Mouse (Mus musculus): ENCODE data around the gene Aldh4a1.

GRCm38 (mm10) chr4:139606732-139607131 lies 15.9 kb upstream of the Aldh4a1 start:
- TF ChIP-seq POLR2A (IDR thresholded peaks at IDR 0.05; ENCODE audit: borderline replicate concordance, extremely low read depth, low read depth, low read length), result no peak
- no peak for TF ChIP-seq CTCF (IDR thresholded peaks at IDR 0.05; ENCODE audit: insufficient read depth, low read length)

Data from lung, adult 2 months (tissue).